Mouse (Mus musculus) embryonic facial prominence, embryonic 13.5 days (tissue): ENCODE measurements at regions not wholly inside any gene's neighbourhood (a gene's known extent, or its start where the extent isn't known, plus 50 kb on each side); places are given as distances from the start of the nearest gene placed in this dataset.

ENCODE experiments used
- ATAC-seq: fragments of 200-750 bp; cut with Nextera tagmentation; 2 replicates; pipeline ENCODE4 v1.8.0; 2017; ENCODE audit warnings: low read depth; ENCODE audit not compliant: insufficient number of reproducible peaks, insufficient read depth, low FRiP score, low TSS enrichment
- H3K27ac ChIP-seq: fragments of 300-500 bp; sonication (generic); 2 replicates; pipeline ENCODE4 v1.5.1; 2015; ENCODE audit warnings: moderate library complexity, mild to moderate bottlenecking, inconsistent platforms
- H3K27me3 ChIP-seq: fragments of 300-500 bp; sonication (generic); 2 replicates; pipeline ENCODE4 v1.6.1; 2015; ENCODE audit warnings: mild to moderate bottlenecking, inconsistent platforms
- H3K36me3 ChIP-seq: fragments of 300-500 bp; sonication (generic); 2 replicates; pipeline ENCODE4 v1.6.1; 2015; ENCODE audit warnings: mild to moderate bottlenecking, inconsistent platforms
- H3K4me1 ChIP-seq: fragments of 300-500 bp; sonication (generic); 2 replicates; pipeline ENCODE4 v1.6.1; 2015; ENCODE audit warnings: inconsistent platforms
- H3K4me2 ChIP-seq: fragments of 300-500 bp; sonication (generic); 2 replicates; pipeline ENCODE4 v1.6.1; 2015; ENCODE audit warnings: moderate library complexity, mild to moderate bottlenecking, inconsistent platforms
- H3K4me3 ChIP-seq: fragments of 300-500 bp; sonication (generic); 2 replicates; pipeline ENCODE4 v1.5.1; 2015; ENCODE audit warnings: mild to moderate bottlenecking, inconsistent platforms
- H3K9ac ChIP-seq: fragments of 300-500 bp; sonication (generic); 2 replicates; pipeline ENCODE4 v1.6.1; 2015; ENCODE audit warnings: mild to moderate bottlenecking, inconsistent platforms
- H3K9me3 ChIP-seq: fragments of 300-500 bp; sonication (generic); 2 replicates; pipeline ENCODE4 v1.6.1; 2016; ENCODE audit warnings: inconsistent platforms
- WGBS: fragments of 180-500 bp; shearing (Covaris S2); methylation state at CpG from one replicate; pipeline ENCODE4 v1.1.7; 2015; ENCODE audit warnings: mixed read lengths; 5-methylcytosine and 5-hydroxymethylcytosine counted together

- no peak for ATAC-seq
- peaks cover 11% of the 10 kb centered on the region for H3K4me1 ChIP-seq
- no peak overlapping the region for H3K4me2 ChIP-seq
- H3K27me3 ChIP-seq = 0 out of 2 replicates have a peak, but pooled peaks cover 3% of the 10 kb centered on the region
- no peaks in the 10 kb centered on the region for H3K36me3 ChIP-seq
- H3K9me3 ChIP-seq = no peaks in the 10 kb centered on the region
- H3K4me3 ChIP-seq = no peak overlapping the region
- WGBS = 42% methylated on average over 2 of the region's 2 CpGs
- no peak overlapping the region for H3K9ac ChIP-seq
- no peak overlapping the region for H3K27ac ChIP-seq
Observed at GRCm38 (mm10) chr7:136235563-136235962, 519.4 kb upstream of the Mki67 start.

DNA sequence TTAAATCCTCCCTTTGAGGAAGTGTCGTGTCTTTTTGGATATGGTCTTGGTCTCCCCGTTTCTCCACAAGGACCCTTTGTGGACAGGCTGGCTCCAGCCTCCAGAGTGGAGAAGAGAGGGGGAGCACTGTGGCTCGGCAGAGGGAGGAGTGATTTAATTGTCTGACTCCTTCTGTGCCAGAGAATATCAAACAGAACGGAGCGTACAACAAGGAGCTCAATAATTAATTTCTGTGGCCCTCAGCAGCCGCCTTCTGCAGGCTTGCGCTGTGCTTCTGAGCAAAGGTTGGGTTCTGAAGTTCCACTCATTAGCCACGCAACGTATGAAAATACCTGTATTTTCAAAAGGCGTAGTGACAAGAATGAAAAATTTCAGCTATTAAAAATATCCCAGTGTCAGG lies 520.2 kb upstream of the Mki67 start:
- Histone ChIP-seq H3K4me2 (no peak overlapping the region), H3K27me3 (0 out of 2 replicates have a peak, but pooled peaks cover 3% of the 10 kb centered on the region), H3K4me3 (no peak overlapping the region), H3K9ac (no peak overlapping the region), H3K27ac (no peak overlapping the region), H3K36me3 (no peaks in the 10 kb centered on the region), H3K9me3 (no peaks in the 10 kb centered on the region), H3K4me1 (peaks cover 11% of the 10 kb centered on the region)
- 65% methylated on average over 10 of the region's 10 CpGs for WGBS
- ATAC-seq = no peak

DNA sequence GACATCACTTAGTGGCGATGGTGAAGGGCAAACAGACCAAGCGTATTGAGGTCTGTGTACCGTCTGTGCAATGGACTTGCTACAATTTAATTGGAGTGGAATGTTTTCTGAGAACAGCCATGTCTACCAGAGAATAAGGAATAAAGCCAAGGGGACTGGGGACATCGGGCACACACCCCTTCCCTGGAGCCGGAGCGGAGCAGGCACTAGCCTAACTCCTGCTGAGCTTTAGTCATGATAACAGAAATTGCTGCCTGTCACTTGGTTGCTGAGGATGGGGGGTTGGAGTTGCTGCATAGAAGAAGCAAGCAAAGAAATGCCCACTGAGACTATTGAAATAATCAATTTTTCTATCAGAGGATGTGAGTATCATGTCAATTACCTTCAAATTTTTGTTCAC lies 549.5 kb upstream of the Mki67 start:
- Histone ChIP-seq H3K9ac (no peak overlapping the region), H3K4me2 (no peak overlapping the region), H3K4me3 (no peak overlapping the region), H3K27ac (no peak overlapping the region), H3K9me3 (no peaks in the 10 kb centered on the region), H3K4me1 (peaks cover 4% of the 10 kb centered on the region), H3K27me3 (peaks cover 7% of the 10 kb centered on the region; the same call in 1 of the 2 replicates), H3K36me3 (no peaks in the 10 kb centered on the region)
- WGBS = 56% methylated on average over 6 of the region's 6 CpGs
- no peak for ATAC-seq

DNA sequence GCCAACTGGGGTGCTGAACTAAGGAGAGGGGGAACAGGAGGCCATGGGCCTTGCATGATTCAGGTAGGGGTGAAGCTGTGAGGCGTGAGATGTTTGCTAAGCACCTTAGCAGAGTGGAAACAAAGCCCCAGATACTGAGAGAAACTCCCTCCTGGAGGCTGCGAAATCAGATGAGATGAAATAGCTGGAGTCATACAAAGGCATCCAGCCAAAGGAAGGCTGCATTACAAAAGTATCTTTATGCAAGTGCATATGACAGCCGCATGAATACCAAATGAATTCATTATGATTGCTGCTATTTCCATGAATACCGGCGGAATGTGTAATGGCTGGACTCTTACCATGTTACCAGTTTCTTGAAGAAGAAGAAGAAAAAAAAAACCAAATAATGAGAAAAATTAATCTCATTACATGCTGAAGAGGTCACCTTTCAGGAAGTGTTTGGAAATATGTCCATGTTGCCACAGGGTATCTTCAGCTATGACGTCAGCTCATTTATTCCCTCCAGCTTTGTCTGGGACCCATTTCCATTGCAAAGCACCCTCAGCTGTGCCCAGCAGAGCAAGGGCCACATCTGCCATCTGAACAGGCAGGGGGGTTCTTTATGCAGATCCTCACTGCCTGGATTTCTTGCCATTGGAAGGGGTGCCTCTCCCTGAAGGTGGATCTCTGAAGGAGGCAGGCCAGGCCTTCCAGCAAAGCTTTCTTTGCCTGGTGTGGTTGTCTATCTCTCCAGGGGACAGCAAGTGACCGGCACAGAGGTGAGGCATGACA lies 551.7 kb upstream of the Mki67 start:
- Histone ChIP-seq H3K27ac (no peak overlapping the region), H3K4me3 (no peak overlapping the region), H3K27me3 (peaks cover 11% of the 10 kb centered on the region; the same call in 1 of the 2 replicates), H3K4me1 (peaks cover 4% of the 10 kb centered on the region), H3K9me3 (no peaks in the 10 kb centered on the region), H3K9ac (no peak overlapping the region), H3K36me3 (no peaks in the 10 kb centered on the region), H3K4me2 (no peak overlapping the region)
- no peak for ATAC-seq
- WGBS = 65% methylated on average over 7 of the region's 7 CpGs

GRCm38 (mm10) chr7:136275651-136276050 lies 559.5 kb upstream of the Mki67 start:
- no peaks in the 10 kb centered on the region for H3K36me3 ChIP-seq
- no peak overlapping the region for H3K4me3 ChIP-seq
- 44% methylated on average over 10 of the region's 10 CpGs for WGBS
- no peaks in the 10 kb centered on the region for H3K9me3 ChIP-seq
- H3K4me1 ChIP-seq = no peaks in the 10 kb centered on the region
- 0 out of 2 replicates have a peak, but pooled peaks cover 8% of the 10 kb centered on the region for H3K27me3 ChIP-seq
- H3K27ac ChIP-seq = no peak overlapping the region
- H3K9ac ChIP-seq = no peak overlapping the region
- no peak for ATAC-seq
- H3K4me2 ChIP-seq = no peak overlapping the region

- no peak overlapping the region for H3K27ac ChIP-seq
- H3K27me3 ChIP-seq = 0 out of 2 replicates have a peak, but pooled peaks cover 2% of the 10 kb centered on the region
- H3K9ac ChIP-seq = no peak overlapping the region
- WGBS = 90% methylated on average over 6 of the region's 6 CpGs
- no peaks in the 10 kb centered on the region for H3K36me3 ChIP-seq
- no peaks in the 10 kb centered on the region for H3K9me3 ChIP-seq
- H3K4me2 ChIP-seq = no peak overlapping the region
- no peak overlapping the region for H3K4me3 ChIP-seq
- no peaks in the 10 kb centered on the region for H3K4me1 ChIP-seq
- ATAC-seq = no peak
Observed at GRCm38 (mm10) chr7:136283770-136284169, 567.6 kb upstream of the Mki67 start.

GRCm38 (mm10) chr7:136285606-136286005 lies 569.4 kb upstream of the Mki67 start:
- Histone ChIP-seq H3K27me3 (no peaks in the 10 kb centered on the region), H3K36me3 (no peaks in the 10 kb centered on the region), H3K27ac (no peak overlapping the region), H3K9me3 (no peaks in the 10 kb centered on the region), H3K4me3 (no peak overlapping the region), H3K9ac (no peak overlapping the region), H3K4me1 (no peaks in the 10 kb centered on the region), H3K4me2 (no peak overlapping the region)
- 94% methylated on average over 1 of the region's 1 CpGs for WGBS
- no peak for ATAC-seq

DNA sequence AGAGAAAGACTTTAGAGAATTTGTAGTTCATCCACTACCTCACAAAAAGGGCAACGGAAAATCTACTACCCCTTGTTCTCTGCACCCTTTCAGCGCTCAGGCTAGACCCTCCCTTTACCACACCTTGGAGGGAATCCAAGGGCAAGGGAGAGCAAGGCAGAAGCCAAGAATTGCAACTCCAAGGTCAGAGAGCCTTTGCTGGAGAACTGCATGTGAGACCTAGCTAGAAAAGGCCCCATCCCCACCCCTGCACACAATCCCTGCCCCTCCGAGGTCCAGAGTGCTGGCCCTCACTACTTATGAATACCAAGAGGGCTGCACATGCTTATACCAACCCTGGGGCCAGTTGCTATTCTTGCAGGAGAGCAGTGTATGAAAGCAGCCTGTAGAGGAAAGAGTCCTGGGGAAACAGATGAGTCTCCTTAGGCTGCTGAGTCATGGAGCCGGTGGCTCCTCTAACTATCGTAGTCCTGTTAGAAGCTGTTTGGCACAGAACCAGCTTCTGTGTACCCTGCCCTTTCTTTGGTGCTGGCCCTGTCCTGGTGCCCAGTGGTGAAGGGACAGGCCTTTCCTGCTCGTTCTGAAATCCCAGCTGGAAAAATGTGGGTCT lies 577.5 kb upstream of the Mki67 start:
- ATAC-seq = peak; percentile 43; the same call in 1 of the 2 replicates
- no peak overlapping the region for H3K27ac ChIP-seq

GRCm38 (mm10) chr7:136294445-136294844 lies 578.3 kb upstream of the Mki67 start:
- Histone ChIP-seq H3K27me3 (no peaks in the 10 kb centered on the region), H3K36me3 (no peaks in the 10 kb centered on the region), H3K9ac (no peak overlapping the region), H3K9me3 (no peaks in the 10 kb centered on the region), H3K4me2 (no peak overlapping the region), H3K4me3 (no peak overlapping the region), H3K27ac (no peak overlapping the region), H3K4me1 (peaks cover 5% of the 10 kb centered on the region; the same call in 1 of the 2 replicates)
- no peak for ATAC-seq
- WGBS = 39% methylated on average over 4 of the region's 4 CpGs

More for the DNA sequence above, 577.5 kb upstream of the Mki67 start:
- 71% methylated on average over 6 of the region's 6 CpGs for WGBS
- H3K9me3 ChIP-seq = no peaks in the 10 kb centered on the region
- peaks cover 5% of the 10 kb centered on the region; the same call in 1 of the 2 replicates for H3K4me1 ChIP-seq
- H3K4me3 ChIP-seq = no peak overlapping the region
- no peaks in the 10 kb centered on the region for H3K36me3 ChIP-seq
- no peaks in the 10 kb centered on the region for H3K27me3 ChIP-seq
- no peak overlapping the region for H3K4me2 ChIP-seq
- no peak overlapping the region for H3K9ac ChIP-seq

- WGBS = 80% methylated on average over 2 of the region's 2 CpGs
- Histone ChIP-seq H3K36me3 (no peaks in the 10 kb centered on the region), H3K4me1 (peaks cover 5% of the 10 kb centered on the region; the same call in 1 of the 2 replicates), H3K27me3 (no peaks in the 10 kb centered on the region), H3K9me3 (no peaks in the 10 kb centered on the region), H3K4me3 (no peak overlapping the region), H3K4me2 (no peak overlapping the region), H3K9ac (no peak overlapping the region), H3K27ac (no peak overlapping the region)
- ATAC-seq = no peak
Observed at GRCm38 (mm10) chr7:136297901-136298513, 581.8 kb upstream of the Mki67 start.

DNA sequence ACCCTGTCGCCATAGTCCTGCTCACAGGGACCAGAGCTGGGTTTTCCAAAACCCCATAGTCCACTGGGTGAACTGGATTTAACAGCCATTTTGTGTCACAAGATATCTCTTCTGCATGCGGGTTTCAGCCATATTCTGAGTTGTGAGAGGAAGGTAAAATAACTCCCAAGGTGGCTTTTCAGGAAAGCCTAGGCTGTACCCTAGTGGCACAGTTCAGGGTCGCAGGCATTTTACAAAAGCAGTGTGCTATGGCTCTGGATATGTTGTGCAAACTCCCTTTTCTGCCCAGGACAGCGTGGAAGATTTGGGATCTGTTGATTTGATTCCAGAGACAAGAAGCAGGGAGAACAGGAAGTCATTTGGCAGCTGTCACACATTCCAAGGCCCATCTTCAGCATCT lies 588.3 kb upstream of the Mgmt start:
- H3K9me3 ChIP-seq = no peaks in the 10 kb centered on the region
- H3K27ac ChIP-seq = no peak overlapping the region
- peaks cover 3% of the 10 kb centered on the region; the same call in 1 of the 2 replicates for H3K4me1 ChIP-seq
- no peaks in the 10 kb centered on the region for H3K36me3 ChIP-seq
- ATAC-seq = no peak
- WGBS = 61% methylated on average over 4 of the region's 4 CpGs
- H3K27me3 ChIP-seq = peaks cover 3% of the 10 kb centered on the region; the same call in 1 of the 2 replicates
- no peak overlapping the region for H3K9ac ChIP-seq
- H3K4me2 ChIP-seq = no peak overlapping the region
- no peak overlapping the region for H3K4me3 ChIP-seq
